Mouse (Mus musculus): ENCODE measurements around the gene Prss29. TPM values are rescaled to one million over a fixed set of nuclear protein-coding genes. Genes with fewer than 3 reads are reported as not detected.

Gene Prss29
- polyA plus RNA-seq, 1 experiment from 2014 or later, result not detected

DNA sequence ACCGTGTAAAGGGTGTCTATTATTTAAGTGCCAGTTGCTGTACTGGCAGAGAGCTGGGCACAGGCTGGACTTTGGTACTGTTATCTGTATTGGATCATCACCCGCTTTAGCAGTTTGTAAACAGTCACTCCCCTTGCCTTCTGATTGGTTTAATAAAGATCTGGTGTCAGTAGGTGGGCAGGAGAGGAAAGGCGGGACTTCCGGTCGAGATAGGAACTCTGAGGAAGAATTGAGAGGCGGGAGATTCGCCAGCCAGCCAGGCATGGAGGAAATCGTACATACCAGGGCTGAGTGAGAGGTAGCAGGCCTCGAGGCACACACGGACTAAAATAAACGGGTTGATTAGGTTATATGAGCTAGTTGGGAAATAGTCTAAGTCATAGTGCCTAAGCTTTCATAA is 36.3 kb upstream of the Prss29 start:
- no peaks in the 10 kb centered on the region for H3K4me1 ChIP-seq (ENCODE audit: control insufficient read depth, insufficient read depth, low read length)
- DNase-seq (ENCODE audit: low spot score), result no peak
- no peak overlapping the region for H3K4me3 ChIP-seq (ENCODE audit: low read depth, low read length)
- WGBS, result 38% methylated on average over 11 of the region's 11 CpGs
- no peaks in the 10 kb centered on the region for H3K9me3 ChIP-seq (replicated peaks; ENCODE audit: control insufficient read depth, low read length)
- no peak overlapping the region for H3K27ac ChIP-seq (replicated peaks; ENCODE audit: low read depth, low read length)
- ATAC-seq (replicated peaks; ENCODE audit: insufficient number of reproducible peaks, low FRiP score, low TSS enrichment, low read depth), result no peak
- H3K4me2 ChIP-seq (ENCODE audit: low read depth, low read length), result no peak overlapping the region
- H3K27me3 ChIP-seq (ENCODE audit: control insufficient read depth, insufficient read depth, low read length), result no peaks in the 10 kb centered on the region
- no peak overlapping the region for H3K9ac ChIP-seq (replicated peaks; ENCODE audit: low read length)
- no peaks in the 10 kb centered on the region for H3K36me3 ChIP-seq (replicated peaks; ENCODE audit: control insufficient read depth, insufficient read depth, low read depth, low read length)

DNA sequence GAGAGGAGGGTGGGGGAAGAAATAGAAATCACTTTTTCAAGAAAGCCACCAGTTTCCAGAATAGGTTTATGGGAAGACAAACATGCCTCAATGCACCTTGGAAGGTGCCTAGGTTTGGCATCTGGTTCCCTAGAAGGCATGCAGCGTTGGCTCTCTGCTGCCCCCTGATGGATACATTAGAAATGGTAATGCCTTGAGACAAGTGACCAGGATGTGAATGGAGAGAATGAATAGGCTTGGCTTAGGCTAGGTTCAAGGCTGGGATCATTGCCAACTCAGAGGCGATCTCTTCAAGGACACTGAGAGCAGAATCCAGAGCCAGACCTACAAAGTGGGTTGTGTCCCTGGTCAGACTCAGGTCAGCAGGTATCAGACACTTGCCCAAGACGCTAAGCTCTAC is 33.4 kb upstream of the Prss29 start:
- Histone ChIP-seq H3K27me3 (ENCODE audit: control insufficient read depth, insufficient read depth, low read length) (no peaks in the 10 kb centered on the region), H3K9me3 (replicated peaks; ENCODE audit: control insufficient read depth, low read length) (no peaks in the 10 kb centered on the region), H3K27ac (replicated peaks; ENCODE audit: low read depth, low read length) (no peak overlapping the region), H3K9ac (replicated peaks; ENCODE audit: low read length) (no peak overlapping the region), H3K36me3 (replicated peaks; ENCODE audit: control insufficient read depth, insufficient read depth, low read depth, low read length) (no peaks in the 10 kb centered on the region), H3K4me2 (ENCODE audit: low read depth, low read length) (no peak overlapping the region), H3K4me1 (ENCODE audit: control insufficient read depth, insufficient read depth, low read length) (no peaks in the 10 kb centered on the region), H3K4me3 (ENCODE audit: low read depth, low read length) (no peak overlapping the region)
- peak; percentile 85 for DNase-seq (ENCODE audit: low spot score)
- WGBS, result 17% methylated on average over 3 of the region's 3 CpGs
- ATAC-seq (replicated peaks; ENCODE audit: insufficient number of reproducible peaks, low FRiP score, low TSS enrichment, low read depth), result no peak

DNA sequence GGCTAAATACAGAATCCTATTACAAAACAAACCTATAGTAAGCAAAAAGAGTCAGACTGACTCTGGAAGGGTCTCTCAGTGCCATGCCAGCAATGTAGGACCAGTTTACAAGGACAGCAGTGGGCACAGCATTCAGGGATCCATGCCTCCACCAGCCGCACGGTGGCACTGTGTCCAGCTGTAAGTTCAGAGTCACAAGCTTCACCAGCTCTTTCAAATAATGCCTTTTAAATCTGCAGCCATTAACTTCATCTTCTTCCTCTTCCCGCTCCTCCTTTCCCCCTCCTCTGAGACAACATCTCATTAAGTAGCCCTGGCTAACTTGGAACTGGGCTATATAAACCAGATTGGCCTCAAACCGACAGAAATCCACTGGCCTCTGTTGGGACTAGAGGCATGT is 29.6 kb upstream of the Prss29 start:
- Histone ChIP-seq H3K9me3 (replicated peaks; ENCODE audit: control insufficient read depth, low read length) (no peaks in the 10 kb centered on the region), H3K9ac (replicated peaks; ENCODE audit: low read length) (no peak overlapping the region), H3K4me2 (ENCODE audit: low read depth, low read length) (no peak overlapping the region), H3K4me3 (ENCODE audit: low read depth, low read length) (no peak overlapping the region), H3K4me1 (ENCODE audit: control insufficient read depth, insufficient read depth, low read length) (no peaks in the 10 kb centered on the region), H3K36me3 (replicated peaks; ENCODE audit: control insufficient read depth, insufficient read depth, low read depth, low read length) (no peaks in the 10 kb centered on the region), H3K27ac (replicated peaks; ENCODE audit: low read depth, low read length) (no peak overlapping the region), H3K27me3 (ENCODE audit: control insufficient read depth, insufficient read depth, low read length) (no peaks in the 10 kb centered on the region)
- no peak for ATAC-seq (replicated peaks; ENCODE audit: insufficient number of reproducible peaks, low FRiP score, low TSS enrichment, low read depth)
- WGBS, result 23% methylated on average over 4 of the region's 4 CpGs
- DNase-seq (ENCODE audit: low spot score), result peak; percentile 67

DNA sequence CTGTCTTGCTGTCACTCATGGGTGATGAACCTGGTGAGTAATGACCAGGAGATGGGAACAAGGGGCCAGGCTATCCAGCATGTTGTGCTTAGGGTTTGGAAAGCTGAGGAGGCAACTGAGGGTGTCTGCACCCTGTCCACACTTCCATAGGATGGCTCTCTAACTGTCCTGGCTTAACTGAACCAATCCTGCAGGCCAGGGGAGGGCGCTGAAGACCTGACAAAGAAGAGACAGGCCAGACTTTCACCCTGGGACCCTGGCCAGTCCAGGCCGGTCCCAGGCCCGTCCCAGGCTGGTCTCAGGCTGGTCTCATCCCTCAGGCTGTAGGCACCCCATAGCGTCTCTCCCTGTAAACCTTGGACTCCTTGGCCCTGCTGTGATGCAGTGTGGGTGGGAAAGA is 28.0 kb upstream of the Prss29 start:
- H3K4me1 ChIP-seq (ENCODE audit: control insufficient read depth, insufficient read depth, low read length), result no peaks in the 10 kb centered on the region
- H3K9ac ChIP-seq (replicated peaks; ENCODE audit: low read length), result no peak overlapping the region
- H3K4me2 ChIP-seq (ENCODE audit: low read depth, low read length), result no peak overlapping the region
- H3K27me3 ChIP-seq (ENCODE audit: control insufficient read depth, insufficient read depth, low read length), result no peaks in the 10 kb centered on the region
- no peaks in the 10 kb centered on the region for H3K36me3 ChIP-seq (replicated peaks; ENCODE audit: control insufficient read depth, insufficient read depth, low read depth, low read length)
- WGBS, result 12% methylated on average over 4 of the region's 4 CpGs
- H3K4me3 ChIP-seq (ENCODE audit: low read depth, low read length), result no peak overlapping the region
- no peak overlapping the region for H3K27ac ChIP-seq (replicated peaks; ENCODE audit: low read depth, low read length)
- no peak for ATAC-seq (replicated peaks; ENCODE audit: insufficient number of reproducible peaks, low FRiP score, low TSS enrichment, low read depth)
- H3K9me3 ChIP-seq (replicated peaks; ENCODE audit: control insufficient read depth, low read length), result no peaks in the 10 kb centered on the region
- DNase-seq (ENCODE audit: low spot score), result no peak

DNA sequence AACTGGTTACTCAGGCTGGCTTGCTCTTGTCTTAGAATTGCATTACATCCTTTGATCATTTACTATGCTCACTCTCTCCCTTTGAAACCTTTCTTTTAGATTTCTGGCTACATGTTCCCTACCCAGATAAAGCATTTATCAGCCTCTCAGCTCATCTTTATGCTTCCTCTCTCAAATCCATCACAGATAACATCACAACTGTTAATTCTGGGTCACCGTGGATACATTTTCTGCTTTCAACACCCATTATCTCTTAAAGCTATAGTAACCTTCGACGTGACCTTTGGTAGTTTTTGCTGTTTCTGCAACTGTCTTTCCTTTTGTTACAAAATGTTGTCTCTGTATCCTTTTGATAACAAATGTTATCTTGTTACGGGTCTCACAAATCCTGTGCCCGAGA is 25.0 kb upstream of the Prss29 start:
- Histone ChIP-seq H3K4me2 (ENCODE audit: low read depth, low read length) (no peak overlapping the region), H3K9ac (replicated peaks; ENCODE audit: low read length) (no peak overlapping the region), H3K36me3 (replicated peaks; ENCODE audit: control insufficient read depth, insufficient read depth, low read depth, low read length) (no peaks in the 10 kb centered on the region), H3K4me3 (ENCODE audit: low read depth, low read length) (no peak overlapping the region), H3K27me3 (ENCODE audit: control insufficient read depth, insufficient read depth, low read length) (no peaks in the 10 kb centered on the region), H3K27ac (replicated peaks; ENCODE audit: low read depth, low read length) (no peak overlapping the region), H3K9me3 (replicated peaks; ENCODE audit: control insufficient read depth, low read length) (no peaks in the 10 kb centered on the region), H3K4me1 (ENCODE audit: control insufficient read depth, insufficient read depth, low read length) (no peaks in the 10 kb centered on the region)
- ATAC-seq (replicated peaks; ENCODE audit: insufficient number of reproducible peaks, low FRiP score, low TSS enrichment, low read depth) (no peak), DNase-seq (ENCODE audit: low spot score) (no peak)
- 79% methylated on average over 5 of the region's 5 CpGs for WGBS

DNA sequence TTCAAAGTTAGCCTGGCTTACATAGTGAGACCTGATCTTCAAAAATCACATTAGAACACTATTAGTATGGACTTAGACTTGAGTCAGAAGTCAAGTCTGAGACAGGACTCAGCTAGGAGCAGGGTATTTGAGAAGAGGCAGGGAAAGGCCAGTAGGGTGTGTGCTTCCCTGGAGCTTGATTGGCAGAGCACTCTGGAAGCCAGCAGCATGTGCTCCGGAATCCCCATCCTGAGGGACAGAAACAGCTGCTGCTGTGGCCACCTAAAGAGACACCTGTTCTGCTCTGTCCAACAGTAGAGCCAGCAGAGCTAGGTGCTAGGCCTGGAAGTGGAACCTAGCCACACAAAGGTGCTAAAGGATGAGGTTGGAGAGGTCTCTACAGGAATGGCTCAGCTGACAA is 24.3 kb upstream of the Prss29 start:
- Histone ChIP-seq H3K4me1 (ENCODE audit: control insufficient read depth, insufficient read depth, low read length) (no peaks in the 10 kb centered on the region), H3K36me3 (replicated peaks; ENCODE audit: control insufficient read depth, insufficient read depth, low read depth, low read length) (no peaks in the 10 kb centered on the region), H3K4me3 (ENCODE audit: low read depth, low read length) (no peak overlapping the region), H3K27me3 (ENCODE audit: control insufficient read depth, insufficient read depth, low read length) (no peaks in the 10 kb centered on the region), H3K9ac (replicated peaks; ENCODE audit: low read length) (no peak overlapping the region), H3K9me3 (replicated peaks; ENCODE audit: control insufficient read depth, low read length) (no peaks in the 10 kb centered on the region), H3K4me2 (ENCODE audit: low read depth, low read length) (no peak overlapping the region), H3K27ac (replicated peaks; ENCODE audit: low read depth, low read length) (no peak overlapping the region)
- no peak for ATAC-seq (replicated peaks; ENCODE audit: insufficient number of reproducible peaks, low FRiP score, low TSS enrichment, low read depth)
- no peak for DNase-seq (ENCODE audit: low spot score)
- 60% methylated on average over 1 of the region's 1 CpGs for WGBS

DNA sequence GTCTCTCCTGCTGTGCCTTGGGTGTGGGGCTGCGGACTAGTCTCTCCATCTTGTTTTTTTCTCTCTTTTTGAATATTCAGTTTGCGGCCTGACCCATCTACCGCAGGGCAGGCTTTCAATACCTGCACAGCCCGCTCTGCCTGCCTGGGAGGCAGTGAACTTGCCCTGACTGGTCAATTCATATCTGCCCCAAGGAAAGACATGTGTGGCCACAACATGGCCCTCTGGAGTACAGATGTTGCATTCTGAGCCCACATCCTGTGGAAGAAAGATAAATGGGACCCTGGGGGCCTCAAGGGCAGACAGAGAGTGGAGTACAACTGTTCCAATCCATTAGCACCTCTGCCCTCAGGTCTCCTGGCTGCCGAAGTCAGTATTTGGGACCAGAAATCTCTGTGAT is 20.4 kb upstream of the Prss29 start, which contains the start of gene Prss34:
Prss34 (plus strand) TSS at position 301 of the 400 bp plus-strand sequence.
- Histone ChIP-seq H3K27me3 (ENCODE audit: control insufficient read depth, insufficient read depth, low read length) (no peaks in the 10 kb centered on the region), H3K4me2 (ENCODE audit: low read depth, low read length) (no peak within 1 kb of the TSS), H3K4me3 (ENCODE audit: low read depth, low read length) (no peak within 1 kb of the TSS), H3K9ac (replicated peaks; ENCODE audit: low read length) (no peak within 1 kb of the TSS), H3K9me3 (replicated peaks; ENCODE audit: control insufficient read depth, low read length) (no peaks in the 10 kb centered on the region), H3K27ac (replicated peaks; ENCODE audit: low read depth, low read length) (no peak within 1 kb of the TSS), H3K4me1 (ENCODE audit: control insufficient read depth, insufficient read depth, low read length) (no peaks in the 10 kb centered on the region), H3K36me3 (replicated peaks; ENCODE audit: control insufficient read depth, insufficient read depth, low read depth, low read length) (no peaks in the 10 kb centered on the region)
- WGBS, result 74% methylated on average over 5 of the region's 5 CpGs
- ATAC-seq (replicated peaks; ENCODE audit: insufficient number of reproducible peaks, low FRiP score, low TSS enrichment, low read depth) (no peak), DNase-seq (ENCODE audit: low spot score) (no peak)

DNA sequence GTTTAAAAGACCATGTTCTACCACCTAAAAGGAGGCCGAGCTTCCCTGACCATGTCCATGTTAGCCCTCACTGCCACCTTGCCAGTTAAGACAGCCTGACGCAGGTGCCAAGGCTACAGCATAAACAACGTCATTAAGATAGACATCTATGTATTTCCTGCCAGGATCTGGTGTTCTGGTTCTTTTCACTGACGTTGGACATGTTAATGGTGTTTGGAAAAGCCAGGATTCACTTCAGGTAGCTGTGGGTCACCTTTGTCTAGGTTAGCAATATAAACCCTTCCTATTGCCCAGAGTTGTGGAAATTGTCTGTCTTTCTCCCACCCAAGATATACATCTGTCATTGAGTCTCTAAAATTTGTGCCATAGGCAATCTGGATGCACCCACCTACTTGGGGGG is 10.1 kb upstream of the Prss29 start, which contains the start of gene Prss28:
Prss28 (plus strand) TSS at position 301 of the 400 bp plus-strand sequence.
- H3K36me3 ChIP-seq (replicated peaks; ENCODE audit: control insufficient read depth, insufficient read depth, low read depth, low read length), result no peaks in the 10 kb centered on the region
- no peak within 1 kb of the TSS for H3K4me2 ChIP-seq (ENCODE audit: low read depth, low read length)
- no peak within 1 kb of the TSS for H3K27ac ChIP-seq (replicated peaks; ENCODE audit: low read depth, low read length)
- no peak within 1 kb of the TSS for H3K4me3 ChIP-seq (ENCODE audit: low read depth, low read length)
- H3K4me1 ChIP-seq (ENCODE audit: control insufficient read depth, insufficient read depth, low read length), result no peaks in the 10 kb centered on the region
- H3K9me3 ChIP-seq (replicated peaks; ENCODE audit: control insufficient read depth, low read length), result no peaks in the 10 kb centered on the region
- H3K27me3 ChIP-seq (ENCODE audit: control insufficient read depth, insufficient read depth, low read length), result no peaks in the 10 kb centered on the region
- no peak within 1 kb of the TSS for H3K9ac ChIP-seq (replicated peaks; ENCODE audit: low read length)
- no peak for DNase-seq (ENCODE audit: low spot score)
- no peak for ATAC-seq (replicated peaks; ENCODE audit: insufficient number of reproducible peaks, low FRiP score, low TSS enrichment, low read depth)
- WGBS, result 77% methylated on average over 4 of the region's 4 CpGs
